Mouse (Mus musculus) stomach, postnatal 0 days (tissue): ENCODE measurements around the gene Camk2n1. TPM values are rescaled to one million over a fixed set of nuclear protein-coding genes. Genes with fewer than 3 reads are reported as not detected.

Experiments
- ATAC-seq: fragments of 200-750 bp; cut with Nextera tagmentation; 2 replicates; pipeline ENCODE4 v1.8.0; 2017; ENCODE audit not compliant: low FRiP score, low TSS enrichment
- DNase-seq: peaks from one replicate; pipeline ENCODE4 v3.0.0-alpha.2; 2016; ENCODE audit warnings: low spot score
- H3K27ac ChIP-seq: fragments of 300-500 bp; sonication (generic); replicated peaks from 2 replicates; pipeline ENCODE4 v1.5.1; 2014; ENCODE audit warnings: mild to moderate bottlenecking, control low read depth
- H3K27me3 ChIP-seq: fragments of 300-500 bp; sonication (generic); 2 replicates; pipeline ENCODE4 v1.6.1; 2014; ENCODE audit warnings: low read length; ENCODE audit not compliant: control insufficient read depth, insufficient read depth
- H3K36me3 ChIP-seq: fragments of 300-500 bp; sonication (generic); 2 replicates; pipeline ENCODE4 v1.6.1; 2014; ENCODE audit warnings: low read length, mixed read lengths; ENCODE audit not compliant: control insufficient read depth, insufficient read depth
- H3K4me1 ChIP-seq: fragments of 300-500 bp; sonication (generic); replicated peaks from 2 replicates; pipeline ENCODE4 v1.6.1; 2014; ENCODE audit warnings: antibody characterized with exemption; ENCODE audit not compliant: control insufficient read depth, insufficient read depth
- H3K4me2 ChIP-seq: fragments of 300-500 bp; sonication (generic); replicated peaks from 2 replicates; pipeline ENCODE4 v1.6.1; 2014; ENCODE audit warnings: low read depth, mild to moderate bottlenecking, control low read depth, moderate library complexity
- H3K4me3 ChIP-seq: fragments of 300-500 bp; sonication (generic); 2 replicates; pipeline ENCODE4 v1.5.1; 2014; ENCODE audit warnings: low read depth, low read length, control low read depth
- H3K9ac ChIP-seq: fragments of 300-500 bp; sonication (generic); 2 replicates; pipeline ENCODE4 v1.6.1; 2014; ENCODE audit warnings: mild to moderate bottlenecking, low read length, control low read depth, mixed read lengths
- H3K9me3 ChIP-seq: fragments of 300-500 bp; sonication (generic); 2 replicates; pipeline ENCODE4 v1.6.1; 2016; ENCODE audit warnings: low read length; ENCODE audit not compliant: control insufficient read depth
- CTCF ChIP-seq: IDR thresholded peaks from 2 replicates; pipeline ENCODE4 v1.5.1; 2016; ENCODE audit warnings: antibody characterized with exemption, low read depth, mild to moderate bottlenecking, moderate library complexity
- EP300 ChIP-seq: optimal IDR thresholded peaks from 2 replicates; pipeline ENCODE3; 2016; ENCODE audit warnings: antibody characterized with exemption
- WGBS: fragments of 180-500 bp; shearing (Covaris S2); extraction: QIAGEN DNeasy Blood & Tissue Kit; methylation state at CpG from one replicate; pipeline ENCODE4 v1.1.7; 2014; 5-methylcytosine and 5-hydroxymethylcytosine counted together
- polyA plus RNA-seq: library from polyadenylated mRNA; unstranded; fragments of >200 nt; fragmentation: Nextera tagmentation; extraction: Ambion mirVana; gene quantifications from 2 replicates; pipeline ENCODE4 v1.2.1, GENCODE M21; 2015

The Camk2n1 gene
- polyA plus RNA-seq, 1 experiment from 2014 or later = 4.5 TPM

DNA sequence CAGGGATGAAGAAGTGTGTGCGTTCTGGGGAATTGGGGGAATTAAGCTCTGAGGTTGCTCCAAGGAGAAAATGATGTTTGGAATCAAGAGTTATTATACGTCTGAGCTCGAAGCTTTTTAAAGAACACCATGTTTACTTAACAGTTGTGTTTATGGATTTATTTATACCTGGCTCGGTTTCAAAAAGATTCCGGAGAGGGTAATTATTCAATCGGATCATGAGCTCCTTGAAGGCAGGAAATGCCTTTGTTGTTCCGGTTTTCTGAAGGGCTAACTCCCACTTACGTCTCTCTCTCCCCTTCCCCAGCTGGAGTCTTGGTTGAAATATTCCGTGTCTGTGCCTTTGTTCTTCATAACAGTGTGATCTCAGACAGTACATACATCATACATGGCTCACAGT is 26.8 kb downstream of the Camk2n1 start:
- no peak for ATAC-seq
- DNase-seq = no peak
- TF ChIP-seq EP300 (no peak), CTCF (no peak)
- no peak overlapping the region for H3K27ac ChIP-seq
- no peaks in the 10 kb centered on the region for H3K36me3 ChIP-seq
- no peak overlapping the region for H3K9ac ChIP-seq
- H3K9me3 ChIP-seq = no peaks in the 10 kb centered on the region
- WGBS = 19% methylated on average over 9 of the region's 9 CpGs
- no peak overlapping the region for H3K4me2 ChIP-seq
- H3K27me3 ChIP-seq = no peaks in the 10 kb centered on the region
- no peaks in the 10 kb centered on the region; the same call in 1 of the 2 replicates for H3K4me1 ChIP-seq
- no peak overlapping the region for H3K4me3 ChIP-seq

DNA sequence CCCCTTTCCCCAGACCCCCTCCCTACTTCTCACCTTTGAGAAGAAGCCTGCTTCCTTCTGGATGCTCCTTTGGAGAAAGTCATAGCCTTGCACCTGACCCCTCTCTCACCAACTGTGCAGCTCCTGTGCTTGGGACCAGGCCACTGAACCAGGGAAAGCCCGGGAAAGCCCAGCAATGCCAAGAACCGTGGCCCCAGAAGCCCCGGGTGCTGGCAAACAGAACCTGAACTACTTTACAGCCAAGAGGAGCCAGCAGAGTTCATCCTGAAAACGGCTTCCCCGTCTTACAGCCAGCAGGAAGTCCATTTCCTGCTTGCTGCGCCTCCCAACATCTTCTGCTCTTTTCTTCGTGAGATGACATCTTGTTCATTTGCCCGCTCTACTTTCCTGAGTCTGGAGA is 28.6 kb downstream of the Camk2n1 start:
- H3K4me2 ChIP-seq = no peak overlapping the region
- no peak for DNase-seq
- H3K27me3 ChIP-seq = no peaks in the 10 kb centered on the region
- H3K9me3 ChIP-seq = no peaks in the 10 kb centered on the region
- no peaks in the 10 kb centered on the region for H3K36me3 ChIP-seq
- no peak overlapping the region for H3K27ac ChIP-seq
- H3K9ac ChIP-seq = no peak overlapping the region
- no peak overlapping the region for H3K4me3 ChIP-seq
- WGBS = 66% methylated on average over 8 of the region's 8 CpGs
- no peak for TF ChIP-seq CTCF
- no peak for TF ChIP-seq EP300
- no peak for ATAC-seq
- H3K4me1 ChIP-seq = no peaks in the 10 kb centered on the region; the same call in 1 of the 2 replicates

DNA sequence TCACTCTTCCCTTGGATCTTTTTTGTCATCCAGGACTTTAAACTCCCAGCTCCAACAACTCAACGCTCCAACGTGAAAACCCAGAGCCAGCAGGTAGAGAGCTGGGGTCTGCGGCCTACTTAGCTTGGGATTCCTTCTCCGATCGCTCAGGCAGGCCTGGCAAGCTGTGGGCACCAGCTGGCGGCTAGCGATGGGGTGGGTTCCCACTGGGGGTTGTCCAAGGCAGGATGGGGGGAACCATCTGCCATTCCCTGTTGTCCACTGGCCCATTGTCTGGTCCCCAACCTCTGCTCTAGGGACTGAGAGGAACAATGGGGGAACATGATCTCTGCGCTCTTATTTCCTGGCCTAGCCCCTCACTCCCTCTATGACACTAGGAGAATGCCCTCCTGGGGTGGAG is 34.1 kb downstream of the Camk2n1 start:
- Histone ChIP-seq H3K27me3 (no peaks in the 10 kb centered on the region), H3K36me3 (no peaks in the 10 kb centered on the region), H3K9me3 (no peaks in the 10 kb centered on the region), H3K4me1 (no peaks in the 10 kb centered on the region), H3K9ac (no peak overlapping the region), H3K4me2 (no peak overlapping the region), H3K4me3 (no peak overlapping the region), H3K27ac (no peak overlapping the region)
- ATAC-seq (no peak), DNase-seq (no peak)
- WGBS = 66% methylated on average over 8 of the region's 8 CpGs
- TF ChIP-seq CTCF = no peak
- no peak for TF ChIP-seq EP300

DNA sequence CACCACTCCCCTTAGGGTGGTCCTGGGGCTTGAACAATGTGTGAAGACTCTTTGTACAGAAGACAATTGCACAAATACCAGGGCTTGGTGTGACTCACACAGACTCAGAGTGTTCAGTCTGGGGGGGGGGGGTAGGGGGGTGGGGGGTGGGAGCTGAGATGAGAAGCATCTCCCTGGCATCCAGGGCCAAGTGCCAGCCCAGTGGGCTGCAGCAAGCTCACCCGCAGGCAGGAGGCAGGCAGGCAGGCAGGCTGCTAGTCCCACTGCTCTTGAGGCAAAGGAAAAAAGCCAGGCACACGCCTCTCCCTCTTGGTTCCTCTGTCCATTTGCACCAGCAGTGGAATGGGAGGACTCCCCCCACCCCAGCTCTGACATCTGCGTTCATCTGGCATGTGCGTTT is 37.0 kb downstream of the Camk2n1 start:
- Histone ChIP-seq H3K4me3 (no peak overlapping the region), H3K27ac (no peak overlapping the region), H3K4me1 (peaks cover 3% of the 10 kb centered on the region; the same call in 1 of the 2 replicates), H3K9me3 (no peaks in the 10 kb centered on the region), H3K9ac (no peak overlapping the region), H3K4me2 (no peak overlapping the region), H3K36me3 (no peaks in the 10 kb centered on the region), H3K27me3 (no peaks in the 10 kb centered on the region)
- DNase-seq = no peak
- TF ChIP-seq EP300 (no peak), CTCF (no peak)
- 80% methylated on average over 4 of the region's 4 CpGs for WGBS
- no peak for ATAC-seq

DNA sequence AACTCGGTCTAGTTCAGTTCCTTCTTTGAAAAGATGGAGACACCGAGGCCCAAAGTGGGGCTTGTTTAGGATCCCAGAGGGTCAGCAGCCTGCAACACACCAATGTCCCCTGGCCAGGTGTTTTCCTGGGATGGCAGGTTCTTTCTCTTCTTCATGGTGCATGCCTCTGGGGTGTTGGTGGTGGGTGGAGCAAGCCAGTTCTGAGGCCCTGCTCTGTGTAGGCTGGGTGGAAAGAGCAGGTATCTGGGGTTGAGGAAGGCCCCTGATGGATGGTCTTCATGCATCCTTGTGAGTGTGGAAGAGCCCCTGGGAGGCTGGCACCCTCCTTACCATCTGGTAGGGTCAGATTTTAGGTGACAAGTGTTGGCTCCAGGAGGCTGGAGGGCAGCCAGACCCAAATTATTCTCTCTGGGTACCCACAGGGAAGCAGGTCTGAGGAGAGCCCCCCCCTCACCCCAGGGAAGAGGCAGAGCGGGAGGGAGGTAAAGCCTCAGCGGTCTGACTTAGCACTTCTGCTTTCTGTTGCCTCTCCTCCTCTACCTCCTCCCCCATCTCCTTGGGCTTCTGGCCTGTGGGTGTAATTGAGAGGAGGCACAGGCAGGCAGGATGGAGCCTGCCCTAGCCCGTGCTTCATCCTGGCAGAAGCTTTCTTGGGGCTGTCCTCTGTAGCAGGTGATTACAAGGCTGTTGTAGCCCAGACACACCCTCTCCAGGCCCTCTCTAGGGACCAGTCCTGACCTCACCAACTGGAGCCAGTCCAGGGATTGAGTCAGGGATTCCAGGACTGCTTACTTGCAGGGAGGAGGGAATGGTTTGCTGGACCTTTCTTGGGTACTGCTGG is 39.3 kb downstream of the Camk2n1 start:
- peak; percentile 69 for DNase-seq
- H3K4me1 ChIP-seq = peaks cover 3% of the 10 kb centered on the region; the same call in 1 of the 2 replicates
- no peaks in the 10 kb centered on the region for H3K36me3 ChIP-seq
- no peaks in the 10 kb centered on the region for H3K27me3 ChIP-seq
- no peak overlapping the region for H3K9ac ChIP-seq
- no peaks in the 10 kb centered on the region for H3K9me3 ChIP-seq
- WGBS = 41% methylated on average over 5 of the region's 5 CpGs
- H3K4me3 ChIP-seq = no peak overlapping the region
- TF ChIP-seq EP300 = no peak
- H3K4me2 ChIP-seq = no peak overlapping the region
- ATAC-seq = peak; percentile 67
- H3K27ac ChIP-seq = no peak overlapping the region

DNA sequence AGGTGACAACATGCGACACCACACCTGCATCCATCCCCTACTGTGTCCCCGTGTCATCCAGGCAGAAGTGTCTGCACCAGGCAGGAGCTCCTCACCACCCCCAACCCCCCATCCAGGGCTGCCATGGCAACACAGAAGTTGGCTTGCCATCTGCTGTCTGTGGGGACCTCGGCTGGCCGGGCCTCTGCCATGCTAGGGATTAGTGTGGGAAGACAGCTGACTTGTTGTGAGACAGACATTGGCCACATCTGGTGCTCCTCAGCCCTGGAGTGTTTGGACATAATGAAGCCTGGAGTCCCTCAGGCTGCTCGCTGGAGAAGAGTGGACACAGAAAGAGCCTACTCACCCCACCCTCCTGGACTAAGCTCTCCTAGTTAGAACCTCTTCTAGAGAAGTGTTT is 40.8 kb downstream of the Camk2n1 start:
- H3K9me3 ChIP-seq = no peaks in the 10 kb centered on the region
- H3K36me3 ChIP-seq = no peaks in the 10 kb centered on the region
- DNase-seq (no peak), ATAC-seq (peak; percentile 47; the same call in 1 of the 2 replicates)
- H3K9ac ChIP-seq = no peak overlapping the region
- peaks cover 3% of the 10 kb centered on the region; the same call in 1 of the 2 replicates for H3K4me1 ChIP-seq
- WGBS = 29% methylated on average over 5 of the region's 5 CpGs
- no peak overlapping the region for H3K4me2 ChIP-seq
- TF ChIP-seq CTCF (no peak), EP300 (no peak)
- H3K27me3 ChIP-seq = no peaks in the 10 kb centered on the region
- peak overlapping the region; percentile 40 for H3K27ac ChIP-seq
- no peak overlapping the region for H3K4me3 ChIP-seq
